Mouse (Mus musculus) kidney, adult 9 months (tissue): Measurements from ENCODE around the gene Olfr159.

Source experiments
- DNase-seq: peaks from one replicate; pipeline ENCODE4 v3.0.0; 2022

Olfr159 gene

GRCm38 (mm10) chr4:43729126-43729525 is 41.7 kb downstream of the Olfr159 start:
- DNase-seq = no peak

GRCm38 (mm10) chr4:43728576-43728954 is 42.2 kb downstream of the Olfr159 start:
- peak; percentile 77 for DNase-seq

GRCm38 (mm10) chr4:43727718-43728575 is 42.9 kb downstream of the Olfr159 start:
- DNase-seq = no peak

- peak; percentile 83 for DNase-seq
These were observed 43.8 kb downstream of the Olfr159 start, which contains the start of gene Hrct1 for GRCm38 (mm10) chr4:43726995-43727394. TSS of gene Hrct1 (plus strand) at chr4:43727188.

GRCm38 (mm10) chr4:43726228-43726993 is 44.4 kb downstream of the Olfr159 start:
- peak; percentile 52 for DNase-seq

- DNase-seq = peak; percentile 49
These were observed 46.0 kb downstream of the Olfr159 start for GRCm38 (mm10) chr4:43724764-43725163.

GRCm38 (mm10) chr4:43722191-43722590 is 48.6 kb downstream of the Olfr159 start:
- DNase-seq = no peak

- DNase-seq = no peak
These were observed 50.1 kb downstream of the Olfr159 start for GRCm38 (mm10) chr4:43720491-43721228.
